Comparison of ENCODE assay signal across 15 mouse cellular contexts in the genomic region with DNA sequence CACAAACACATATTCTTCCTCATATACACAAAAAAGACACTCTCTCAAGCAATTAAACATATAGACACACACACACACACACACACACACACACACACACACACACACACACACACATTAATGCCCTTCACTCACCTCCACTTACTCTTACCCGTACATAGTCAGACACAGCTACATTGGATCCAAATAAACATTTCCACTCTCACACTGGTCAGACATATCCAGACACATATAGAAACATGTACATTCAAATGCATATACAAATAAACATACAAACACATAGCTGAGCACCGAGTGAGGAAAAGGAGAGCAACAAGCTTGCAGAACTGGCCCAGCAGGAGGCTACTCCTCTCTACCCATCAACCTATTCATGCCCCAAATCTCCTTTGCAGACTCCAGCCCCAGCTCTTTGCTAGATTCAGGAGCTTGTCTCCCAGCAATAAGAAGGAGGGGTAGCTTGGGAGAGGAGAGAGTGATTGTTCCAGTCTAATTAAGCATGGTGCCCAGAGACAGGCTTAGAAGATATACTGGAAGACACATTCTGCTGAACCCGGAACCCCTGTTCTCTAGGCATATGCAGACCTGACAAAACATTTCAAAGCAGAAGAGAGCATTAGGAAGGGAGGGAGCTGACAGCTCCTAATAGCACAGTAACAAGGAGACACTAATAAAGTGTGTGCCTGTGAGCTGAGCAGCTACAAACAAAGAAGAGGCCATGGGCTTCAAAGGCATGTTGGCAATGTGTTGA.
DNase-seq lines count a peak whose midpoint lies in the region; ATAC-seq lines count a peak whose summit lies in the region.
"Had no signal": no experiment of that assay in that cellular context is flagged by ENCODE, and none has a peak within 500 bp of the region (broad histone marks: within the 10 kb centered on the region; RNA-seq: fewer than 3 reads in every experiment).

No protein-coding gene starts in this region.

- peak; percentile 36 for DNase-seq in embryo, embryonic 9.5 days (ENCODE audit: extremely low spot score)
- no peak for DNase-seq in midbrain, embryonic 10.5 days (ENCODE audit: low spot score)
- no peak for DNase-seq in layer of hippocampus, postnatal 36 days
- no peak for DNase-seq in heart, postnatal 14 days
- no peak for DNase-seq in gastrocnemius, postnatal 4 days (ENCODE audit: low spot score in 2 of 2)
- DNase-seq in natural killer cell, adult 2 months (ENCODE audit: low spot score in 2 of 2), result no peak
- DNase-seq: cerebellum, adult 9-10 months; heart, adult 18-20 months; heart, postnatal 4 days; kidney, adult 8-10 months; layer of hippocampus, adult 9-11 months; right cerebral cortex, postnatal 25 days had no signal

- no peaks in the 10 kb centered on the region for H3K9me3 ChIP-seq in forebrain, embryonic 16.5 days (ENCODE audit: control insufficient read depth, low read length)
- H3K9me3 ChIP-seq in midbrain, embryonic 10.5 days (replicated peaks), result no peaks in the 10 kb centered on the region
- no peaks in the 10 kb centered on the region for H3K9me3 ChIP-seq in neural tube, embryonic 13.5 days

- ATAC-seq in forebrain, embryonic 16.5 days, result peak; percentile 94
- ATAC-seq in neural tube, embryonic 13.5 days (ENCODE audit: low read depth), result peak; percentile 92
- ATAC-seq: activated CD4-positive, CD25-positive, alpha-beta regulatory T cell, adult 4 months had no signal

- H3K9ac ChIP-seq in forebrain, embryonic 16.5 days (replicated peaks; ENCODE audit: low read depth, low read length), result no peak overlapping the region
- H3K9ac ChIP-seq in neural tube, embryonic 13.5 days, result no peak overlapping the region

- no peak overlapping the region for H3K4me2 ChIP-seq in forebrain, embryonic 16.5 days (ENCODE audit: low read length)
- H3K4me2 ChIP-seq in neural tube, embryonic 13.5 days, result no peak overlapping the region

- WGBS in forebrain, embryonic 16.5 days, result 16% methylated on average over 3 of the region's 3 CpGs
- 31% methylated on average over 3 of the region's 3 CpGs for WGBS in midbrain, embryonic 10.5 days
- WGBS in neural tube, embryonic 13.5 days, result 23% methylated on average over 3 of the region's 3 CpGs

- 0 out of 2 replicates have a peak, but pooled peaks cover 5% of the 10 kb centered on the region for H3K27me3 ChIP-seq in forebrain, embryonic 16.5 days (replicated peaks; ENCODE audit: control insufficient read depth, insufficient read depth, low read length)
- no peaks in the 10 kb centered on the region for H3K27me3 ChIP-seq in midbrain, embryonic 10.5 days (ENCODE audit: low read depth, poor library complexity, severe bottlenecking)
- H3K27me3 ChIP-seq in neural tube, embryonic 13.5 days, result no peaks in the 10 kb centered on the region

- intact Hi-C loops in heart, postnatal 14 days (cut with DNase I), result no loop called here

- H3K27ac ChIP-seq in forebrain, embryonic 16.5 days (ENCODE audit: low read length), result no peak overlapping the region
- H3K27ac ChIP-seq in midbrain, embryonic 10.5 days (replicated peaks), result peak overlapping the region; percentile 67
- H3K27ac ChIP-seq in neural tube, embryonic 13.5 days (replicated peaks), result peak overlapping the region; percentile 50; the same call in 1 of the 2 replicates

- peaks cover 3% of the 10 kb centered on the region; the same call in 1 of the 2 replicates for H3K4me1 ChIP-seq in forebrain, embryonic 16.5 days (replicated peaks; ENCODE audit: control insufficient read depth, insufficient read depth, low read length)
- peaks cover 31% of the 10 kb centered on the region for H3K4me1 ChIP-seq in midbrain, embryonic 10.5 days
- peaks cover 13% of the 10 kb centered on the region for H3K4me1 ChIP-seq in neural tube, embryonic 13.5 days (replicated peaks)

- H3K4me3 ChIP-seq in forebrain, embryonic 16.5 days (replicated peaks; ENCODE audit: low read length), result no peak overlapping the region
- H3K4me3 ChIP-seq in midbrain, embryonic 10.5 days, result no peak overlapping the region
- H3K4me3 ChIP-seq in neural tube, embryonic 13.5 days, result no peak overlapping the region

- no peaks in the 10 kb centered on the region for H3K36me3 ChIP-seq in forebrain, embryonic 16.5 days (ENCODE audit: control insufficient read depth, insufficient read depth)
- no peaks in the 10 kb centered on the region for H3K36me3 ChIP-seq in midbrain, embryonic 10.5 days
- H3K36me3 ChIP-seq in neural tube, embryonic 13.5 days, result no peaks in the 10 kb centered on the region
